Mouse (Mus musculus) MEL (cell line): ENCODE results near the gene 4930404N11Rik. TPM values are rescaled to one million over a fixed set of nuclear protein-coding genes. Genes with fewer than 3 reads are reported as not detected.

Source experiments
- DNase-seq: peaks from one replicate; pipeline ENCODE4 v3.0.0; 2011; ENCODE audit warnings: low read depth, low spot score
- H3K27ac ChIP-seq: 2 replicates; pipeline ENCODE4 v1.5.1; 2012; ENCODE audit warnings: low read depth, mild to moderate bottlenecking, control low read depth, low read length, moderate library complexity; ENCODE audit not compliant: control insufficient read depth
- H3K27me3 ChIP-seq, 2 experiments: fragments of 150-350 bp in 1 of 2; sonication (generic) in 1 of 2; 2 replicates each; pipeline ENCODE4 v1.6.1; 2012; ENCODE audit warnings: low read length in 2 of 2, mild to moderate bottlenecking in 2 of 2, improper control_type of control experiment in 1 of 2, moderate library complexity in 1 of 2; ENCODE audit not compliant: insufficient read depth in 2 of 2, control insufficient read depth in 1 of 2
- H3K36me3 ChIP-seq, 2 experiments: 2 replicates each; pipeline ENCODE4 v1.6.1; 2012 to 2014; ENCODE audit warnings: low read length in 2 of 2, improper control_type of control experiment in 1 of 2, inconsistent platforms in 1 of 2, mild to moderate bottlenecking in 1 of 2; ENCODE audit not compliant: insufficient read depth in 2 of 2, control insufficient read depth in 1 of 2
- H3K4me1 ChIP-seq, 2 experiments: fragments of 150-350 bp in 1 of 2; sonication (generic) in 1 of 2; 2 replicates each; pipeline ENCODE4 v1.6.1; 2012; ENCODE audit warnings: low read length in 2 of 2, improper control_type of control experiment in 1 of 2, mild to moderate bottlenecking in 1 of 2; ENCODE audit not compliant: insufficient read depth in 2 of 2, control insufficient read depth in 1 of 2
- H3K4me3 ChIP-seq, 2 experiments: fragments of 150-350 bp in 1 of 2; sonication (generic) in 1 of 2; 2 replicates each; pipeline ENCODE4 v1.5.1; 2012; ENCODE audit warnings: low read depth in 2 of 2, low read length in 2 of 2, mild to moderate bottlenecking in 2 of 2, moderate library complexity in 2 of 2, control low read depth in 1 of 2, improper control_type of control experiment in 1 of 2; ENCODE audit not compliant: control insufficient read depth in 1 of 2, insufficient read depth in 1 of 2
- H3K79me2 ChIP-seq: 2 replicates; pipeline ENCODE4 v1.6.1; 2012; ENCODE audit warnings: mild to moderate bottlenecking, low read length, moderate library complexity; ENCODE audit not compliant: control insufficient read depth, poor library complexity, insufficient read depth
- H3K9ac ChIP-seq: 2 replicates; pipeline ENCODE4 v1.6.1; 2012; ENCODE audit warnings: low read depth, mild to moderate bottlenecking, control low read depth, low read length, moderate library complexity; ENCODE audit not compliant: control insufficient read depth, poor library complexity, severe bottlenecking
- H3K9me3 ChIP-seq: fragments of 150-350 bp; sonication (generic); replicated peaks from 2 replicates; pipeline ENCODE4 v1.6.1; 2012; ENCODE audit warnings: mild to moderate bottlenecking, low read length, improper control_type of control experiment, moderate library complexity; ENCODE audit not compliant: insufficient read depth
- CHD1 ChIP-seq: IDR thresholded peaks from 2 replicates; pipeline ENCODE4 v1.6.1; 2012; ENCODE audit warnings: low read depth, mild to moderate bottlenecking, inconsistent platforms, low read length, improper control_type of control experiment
- CHD2 ChIP-seq: IDR thresholded peaks from 2 replicates; pipeline ENCODE4 v1.6.1; 2011; ENCODE audit warnings: low read length, improper control_type of control experiment
- CTCF ChIP-seq, 3 experiments: IDR thresholded peaks in 2 of 3; conservative IDR thresholded peaks in 1 of 3; 2 replicates each; pipeline ENCODE4 v1.5.1; 2011 to 2012; ENCODE audit warnings: low read length in 3 of 3, low read depth in 2 of 3, mild to moderate bottlenecking in 2 of 3, improper control_type of control experiment in 1 of 3, inconsistent platforms in 1 of 3, mixed read lengths in 1 of 3, moderate library complexity in 1 of 3; ENCODE audit not compliant: control insufficient read depth in 1 of 3, insufficient read depth in 1 of 3, poor library complexity in 1 of 3, severe bottlenecking in 1 of 3
- E2F4 ChIP-seq: IDR thresholded peaks from 2 replicates; pipeline ENCODE4 v1.6.1; 2011; ENCODE audit warnings: low read depth, low read length, improper control_type of control experiment, borderline replicate concordance
- ELF1 ChIP-seq: IDR thresholded peaks from 2 replicates; pipeline ENCODE4 v1.6.1; 2014; ENCODE audit warnings: low read depth, mild to moderate bottlenecking, inconsistent platforms, low read length, improper control_type of control experiment, moderate library complexity
- ETS1 ChIP-seq: IDR thresholded peaks from 2 replicates; pipeline ENCODE4 v1.6.1; 2012; ENCODE audit warnings: low read depth, mild to moderate bottlenecking, inconsistent platforms, low read length, improper control_type of control experiment, moderate library complexity
- GATA1 ChIP-seq: IDR thresholded peaks from 2 replicates; pipeline ENCODE4 v1.6.1; 2011; ENCODE audit warnings: low read depth, low read length, improper control_type of control experiment
- JUND ChIP-seq: IDR thresholded peaks from 2 replicates; pipeline ENCODE4 v1.6.1; 2011; ENCODE audit warnings: low read depth, mild to moderate bottlenecking, improper control_type of control experiment, low read length
- KAT2A ChIP-seq: conservative IDR thresholded peaks from 2 replicates; pipeline ENCODE4 v1.6.1; 2012; ENCODE audit warnings: low read depth, low read length, improper control_type of control experiment, inconsistent platforms
- MAZ ChIP-seq: IDR thresholded peaks from 2 replicates; pipeline ENCODE4 v1.6.1; 2012; ENCODE audit warnings: low read depth, mild to moderate bottlenecking, inconsistent platforms, low read length, improper control_type of control experiment
- MEF2A ChIP-seq: IDR thresholded peaks from 2 replicates; pipeline ENCODE4 v1.6.1; 2014; ENCODE audit warnings: low read depth, mild to moderate bottlenecking, inconsistent platforms, low read length, improper control_type of control experiment; ENCODE audit not compliant: poor library complexity, insufficient replicate concordance, severe bottlenecking; ENCODE audit errors: extremely low read depth
- MXI1 ChIP-seq: IDR thresholded peaks from 2 replicates; pipeline ENCODE4 v1.6.1; 2011; ENCODE audit warnings: mild to moderate bottlenecking, low read depth, low read length, improper control_type of control experiment
- MYB ChIP-seq: IDR thresholded peaks from 2 replicates; pipeline ENCODE4 v1.6.1; 2011; ENCODE audit warnings: mild to moderate bottlenecking, low read depth, low read length, improper control_type of control experiment
- MYC ChIP-seq: IDR thresholded peaks from 2 replicates; pipeline ENCODE4 v1.6.1; 2011; ENCODE audit warnings: low read depth, mild to moderate bottlenecking, low read length, improper control_type of control experiment, moderate library complexity
- NELFE ChIP-seq: IDR thresholded peaks from 2 replicates; pipeline ENCODE4 v1.6.1; 2011; ENCODE audit warnings: low read depth, low read length, improper control_type of control experiment
- NRF1 ChIP-seq: IDR thresholded peaks from 2 replicates; pipeline ENCODE4 v1.6.1; 2014; ENCODE audit warnings: low read depth, mild to moderate bottlenecking, inconsistent platforms, low read length, improper control_type of control experiment, moderate library complexity; ENCODE audit not compliant: poor library complexity, insufficient read depth, severe bottlenecking
- POLR2AphosphoS2 ChIP-seq: IDR thresholded peaks from 2 replicates; pipeline ENCODE4 v1.6.1; 2011; ENCODE audit warnings: low read length, improper control_type of control experiment
- POLR2AphosphoS5 ChIP-seq: IDR thresholded peaks from 2 replicates; pipeline ENCODE4 v1.6.1; 2012; ENCODE audit warnings: low read depth, borderline replicate concordance, mild to moderate bottlenecking, inconsistent platforms, low read length, moderate library complexity, mixed read lengths
- RCOR1 ChIP-seq: IDR thresholded peaks from 2 replicates; pipeline ENCODE4 v1.6.1; 2012; ENCODE audit warnings: low read depth, mild to moderate bottlenecking, inconsistent platforms, low read length, improper control_type of control experiment
- SIN3A ChIP-seq: IDR thresholded peaks from 2 replicates; pipeline ENCODE4 v1.6.1; 2012; ENCODE audit warnings: low read length, improper control_type of control experiment, inconsistent platforms
- SMC3 ChIP-seq: IDR thresholded peaks from 2 replicates; pipeline ENCODE4 v1.6.1; 2011; ENCODE audit warnings: low read depth, low read length, improper control_type of control experiment
- TAL1 ChIP-seq: IDR thresholded peaks from 2 replicates; pipeline ENCODE4 v1.6.1; 2012; ENCODE audit warnings: mild to moderate bottlenecking, inconsistent platforms, low read length, moderate library complexity, mixed read lengths
- TBP ChIP-seq: IDR thresholded peaks from 2 replicates; pipeline ENCODE4 v1.8.0; 2011; ENCODE audit warnings: low read depth, low read length, improper control_type of control experiment
- TCF12 ChIP-seq: IDR thresholded peaks from 2 replicates; pipeline ENCODE4 v1.6.1; 2014; ENCODE audit warnings: low read depth, mild to moderate bottlenecking, inconsistent platforms, low read length, improper control_type of control experiment, moderate library complexity
- UBTF ChIP-seq: IDR thresholded peaks from 2 replicates; pipeline ENCODE4 v1.6.1; 2012; ENCODE audit warnings: low read depth, mild to moderate bottlenecking, inconsistent platforms, low read length, improper control_type of control experiment, moderate library complexity, borderline replicate concordance; ENCODE audit not compliant: insufficient read depth
- USF1 ChIP-seq: IDR thresholded peaks from 2 replicates; pipeline ENCODE4 v1.6.1; 2014; ENCODE audit warnings: low read depth, mild to moderate bottlenecking, inconsistent platforms, low read length, improper control_type of control experiment, moderate library complexity
- USF2 ChIP-seq, 2 experiments: IDR thresholded peaks; 2 replicates each; pipeline ENCODE4 v1.6.1; 2011 to 2012; ENCODE audit warnings: improper control_type of control experiment in 2 of 2, low read length in 2 of 2, borderline replicate concordance in 1 of 2, inconsistent platforms in 1 of 2, low read depth in 1 of 2, mild to moderate bottlenecking in 1 of 2; ENCODE audit not compliant: insufficient read depth in 1 of 2
- ZC3H11A ChIP-seq: IDR thresholded peaks from 2 replicates; pipeline ENCODE4 v1.6.1; 2012; ENCODE audit warnings: low read depth, mild to moderate bottlenecking, inconsistent platforms, low read length, improper control_type of control experiment
- ZKSCAN1 ChIP-seq: IDR thresholded peaks from 2 replicates; pipeline ENCODE4 v1.6.1; 2012; ENCODE audit warnings: low read depth, mild to moderate bottlenecking, inconsistent platforms, low read length, improper control_type of control experiment, moderate library complexity
- ZMIZ1 ChIP-seq: IDR thresholded peaks from 2 replicates; pipeline ENCODE4 v1.6.1; 2012; ENCODE audit warnings: low read depth, mild to moderate bottlenecking, inconsistent platforms, low read length, improper control_type of control experiment, moderate library complexity
- ZNF384 ChIP-seq: IDR thresholded peaks from 2 replicates; pipeline ENCODE4 v1.6.1; 2012; ENCODE audit warnings: low read depth, mild to moderate bottlenecking, inconsistent platforms, low read length, improper control_type of control experiment
- polyA plus RNA-seq, 2 experiments: library from polyadenylated mRNA; stranded (reverse) in 1 of 2; unstranded in 1 of 2; fragments of >175 nt in 1 of 2; fragments of >200 nt in 1 of 2; gene quantifications; 2 replicates each; pipeline versions ENCODE4 v1.2.1 to v1.2.4; 2012; ENCODE audit warnings: low replicate concordance in 2 of 2, low read depth in 1 of 2; ENCODE audit not compliant: insufficient read length in 2 of 2, insufficient read depth in 1 of 2, missing spikeins in 1 of 2
- total RNA-seq: library from RNA; depleted of rRNA; stranded (reverse); fragments of 300-350 nt; gene quantifications from 2 replicates; pipeline ENCODE4 v1.2.3, GENCODE M21; 2012

Gene 4930404N11Rik
- total and polyA plus RNA-seq, 3 experiments, result 3.1 to 12.1 TPM; not detected in 1

GRCm38 (mm10) chr10:81320550-81321347, 44.9 kb downstream of the 4930404N11Rik start, which contains the start of gene Cactin (continued):
- TF ChIP-seq TBP (peak; percentile 76), NELFE (peak; percentile 90), UBTF (no peak)
- TF ChIP-seq, all 39 proteins: peak for 15

GRCm38 (mm10) chr10:81319741-81320549, 45.7 kb downstream of the 4930404N11Rik start:
- Histone ChIP-seq H3K36me3 (peaks cover 2 to 6% of the 10 kb centered on the region in 2 experiments; a peak in 2 of 4 replicates), H3K4me3 (peak overlapping the region; percentile 61 to 85), H3K27ac (peak overlapping the region; percentile 81), H3K79me2 (peaks cover 20% of the 10 kb centered on the region), H3K4me1 (peaks cover 0 to 12% of the 10 kb centered on the region in 2 experiments; a peak in 3 of 4 replicates), H3K9ac (peak overlapping the region; percentile 71), H3K9me3 (no peaks in the 10 kb centered on the region), H3K27me3 (no peaks in the 10 kb centered on the region)
- peak; percentile 100 for DNase-seq
- TF ChIP-seq SMC3, result peak; percentile 15; the same call in 1 of the 2 replicates
- no peak for TF ChIP-seq USF1
- peak; percentile 64 for TF ChIP-seq SIN3A
- TF ChIP-seq ZC3H11A, result no peak
- no peak for TF ChIP-seq ETS1
- peak; percentile 76 for TF ChIP-seq POLR2AphosphoS2
- peak; percentile 33 for TF ChIP-seq TCF12
- peak; percentile 87 for TF ChIP-seq MYC
- TF ChIP-seq POLR2AphosphoS5, result no peak
- TF ChIP-seq E2F4, result 0 out of 2 replicates have a peak, but pooled peaks have one; percentile 37
- TF ChIP-seq ELF1, result peak; percentile 15; the same call in 1 of the 2 replicates
- no peak for TF ChIP-seq JUND
- no peak for TF ChIP-seq ZNF384
- no peak for TF ChIP-seq CTCF (IDR thresholded peaks at IDR 0.05 in 2 of 3, conservative IDR thresholded peaks at IDR 0.05 in 1 of 3; ENCODE audit: control insufficient read depth in 1 of 3, insufficient read depth in 1 of 3, low read depth in 2 of 3, low read length in 3 of 3, poor library complexity in 1 of 3, severe bottlenecking in 1 of 3)
- TF ChIP-seq ZKSCAN1, result no peak
- 0 out of 2 replicates have a peak, but pooled peaks have one; percentile 26 for TF ChIP-seq RCOR1
- no peak for TF ChIP-seq TAL1
- TF ChIP-seq NRF1, result no peak
- TF ChIP-seq USF2 (IDR thresholded peaks at IDR 0.05; ENCODE audit: borderline replicate concordance in 1 of 2, insufficient read depth in 1 of 2, low read depth in 1 of 2, low read length in 2 of 2), result no peak
- TF ChIP-seq KAT2A, result no peak; the same call in 1 of the 2 replicates
- TF ChIP-seq MXI1, result peak; percentile 94
- no peak for TF ChIP-seq MYB
- TF ChIP-seq MEF2A, result no peak
- peak; percentile 25; the same call in 1 of the 2 replicates for TF ChIP-seq CHD2
- TF ChIP-seq GATA1, result no peak
- TF ChIP-seq MAZ, result no peak
- no peak; the same call in 1 of the 2 replicates for TF ChIP-seq ZMIZ1
- no peak for TF ChIP-seq CHD1
- no peak for TF ChIP-seq UBTF
